Mouse (Mus musculus): ENCODE results near the gene Mup22.
"Not testable (repeated sequence)": the region's sequence is repeated elsewhere in the genome, so short reads cannot be mapped to it uniquely, and the experiment has no call there.

Mup22 gene

DNA sequence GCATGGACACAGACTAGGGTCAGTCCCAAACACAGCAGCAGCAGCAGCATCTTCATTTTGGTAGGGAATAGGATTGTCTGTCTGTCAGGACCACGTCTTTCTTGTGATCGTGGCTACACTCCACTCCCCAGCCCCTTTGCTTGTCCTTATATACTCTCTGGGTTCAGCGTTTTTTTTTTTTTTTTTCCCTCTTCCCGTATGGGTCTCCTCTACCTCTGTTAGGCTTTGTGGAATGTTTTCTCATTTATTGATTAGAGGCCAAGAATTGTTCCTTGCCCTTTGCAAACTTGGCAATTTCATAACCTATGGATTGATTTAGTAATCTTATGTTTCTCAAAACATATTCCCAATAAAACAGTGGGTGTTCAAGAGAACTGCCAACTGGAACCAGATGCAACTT lies at the start of gene Mup22:
Mup22 (minus strand) TSS at position 101 of the 400 bp plus-strand sequence.
- not testable (repeated sequence) for DNase-seq (ENCODE audit: low spot score in 2 of 2)

DNA sequence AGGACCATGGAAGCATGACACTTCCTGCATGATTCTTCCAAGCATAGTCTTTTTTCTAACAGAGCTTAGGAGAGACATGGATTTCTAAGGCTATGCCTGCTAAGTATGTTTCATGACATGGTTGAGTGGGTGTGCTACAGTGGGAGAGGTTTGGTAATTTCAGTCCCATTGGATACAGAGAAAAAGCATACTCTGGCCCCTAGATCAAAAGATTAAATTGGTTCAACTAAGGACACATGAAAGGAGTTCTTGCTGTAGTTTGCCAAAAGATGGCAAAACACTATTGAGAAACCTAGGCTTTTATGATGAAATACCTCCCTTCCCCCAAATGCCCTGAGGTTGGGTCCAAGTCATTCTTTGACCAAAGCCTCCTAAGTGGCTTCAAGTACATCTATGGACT lies 19.6 kb upstream of the Mup22 start:
- DNase-seq (ENCODE audit: low spot score in 2 of 2) = not testable (repeated sequence)
